Comparison of ENCODE assay signal across 27 mouse cellular contexts in genomic region chr14:103608063-103608462, GRCm38 (mm10). TPM values are rescaled to one million over a fixed set of nuclear protein-coding genes. Genes with fewer than 3 reads are reported as not detected.
DNase-seq lines count a peak whose midpoint lies in the region; ATAC-seq and TF ChIP-seq lines count a peak whose summit lies in the region.
"Had no signal": no experiment of that assay in that cellular context is flagged by ENCODE, and none has a peak within 500 bp of the region (broad histone marks: within the 10 kb centered on the region; RNA-seq: fewer than 3 reads in every experiment).

No protein-coding gene starts in this region.

- H3K4me3 ChIP-seq in lung, embryonic 14.5 days (ENCODE audit: low read depth, low read length) = no peak overlapping the region
- no peak overlapping the region for H3K4me3 ChIP-seq in kidney, adult 2 months (ENCODE audit: insufficient read depth, low read depth, low read length)
- no peak overlapping the region for H3K4me3 ChIP-seq in kidney, embryonic 16.5 days (ENCODE audit: low read length)
- H3K4me3 ChIP-seq: embryonic facial prominence, embryonic 10.5 days; embryonic facial prominence, embryonic 13.5 days; erythroblast, embryonic 14.5 days; forebrain, embryonic 12.5 days; forebrain, embryonic 15.5 days; heart, embryonic 12.5 days; heart, embryonic 15.5 days had no signal

- 0 out of 2 replicates have a peak, but pooled peaks have one; percentile 49 for ATAC-seq in lung, embryonic 14.5 days (ENCODE audit: insufficient read depth)
- ATAC-seq in kidney, embryonic 16.5 days (ENCODE audit: low FRiP score, low TSS enrichment) = no peak
- ATAC-seq: forebrain, embryonic 15.5 days; hindbrain, postnatal 0 days; Patski had no signal

- no peak overlapping the region for H3K27ac ChIP-seq in lung, embryonic 14.5 days (ENCODE audit: low read depth)
- H3K27ac ChIP-seq in kidney, adult 2 months (ENCODE audit: insufficient read depth, low read depth, low read length) = no peak overlapping the region
- no peak overlapping the region for H3K27ac ChIP-seq in kidney, embryonic 16.5 days (ENCODE audit: low read length)
- H3K27ac ChIP-seq: embryonic facial prominence, embryonic 10.5 days; embryonic facial prominence, embryonic 13.5 days; forebrain, embryonic 12.5 days; forebrain, embryonic 15.5 days; heart, embryonic 15.5 days; hindbrain, embryonic 14.5 days; hindbrain, postnatal 0 days had no signal

- H3K27me3 ChIP-seq in lung, embryonic 14.5 days (ENCODE audit: insufficient read depth, low read length) = no peaks in the 10 kb centered on the region
- H3K27me3 ChIP-seq in kidney, adult 2 months (replicated peaks; ENCODE audit: control insufficient read depth, insufficient read depth, low read length) = no peaks in the 10 kb centered on the region
- H3K27me3 ChIP-seq in kidney, embryonic 16.5 days (ENCODE audit: insufficient read depth, low read length) = no peaks in the 10 kb centered on the region
- H3K27me3 ChIP-seq: embryonic facial prominence, embryonic 13.5 days; forebrain, embryonic 12.5 days; forebrain, embryonic 15.5 days; heart, embryonic 12.5 days; heart, embryonic 15.5 days; Patski had no signal

- H3K4me2 ChIP-seq in lung, embryonic 14.5 days = no peak overlapping the region
- no peak overlapping the region for H3K4me2 ChIP-seq in kidney, embryonic 16.5 days (replicated peaks; ENCODE audit: low read depth, low read length)
- H3K4me2 ChIP-seq: embryonic facial prominence, embryonic 13.5 days; forebrain, embryonic 12.5 days; forebrain, embryonic 15.5 days; heart, embryonic 12.5 days; heart, embryonic 15.5 days; hindbrain, embryonic 14.5 days had no signal

- H3K9me3 ChIP-seq in lung, embryonic 14.5 days (ENCODE audit: low read depth, low read length) = no peaks in the 10 kb centered on the region
- no peaks in the 10 kb centered on the region for H3K9me3 ChIP-seq in kidney, embryonic 16.5 days (ENCODE audit: low read length)
- H3K9me3 ChIP-seq: embryonic facial prominence, embryonic 10.5 days; embryonic facial prominence, embryonic 13.5 days; forebrain, embryonic 12.5 days; forebrain, embryonic 15.5 days; heart, embryonic 12.5 days; heart, embryonic 15.5 days had no signal

- DNase-seq in lung, embryonic 14.5 days = peak; percentile 62
- peak; percentile 11 for DNase-seq in lung, postnatal 10 days
- peak; percentile 24 for DNase-seq in lung, postnatal 36 days
- no peak for DNase-seq in kidney, adult 2 months
- no peak for DNase-seq in right cerebral cortex, postnatal 25 days
- DNase-seq: adrenal gland, adult 2 months; adrenal gland, postnatal 14 days; cerebellum, adult 11 months; cerebellum, adult 8-10 months; cerebellum, postnatal 10 days; cerebellum, postnatal 36 days; embryo, embryonic 11 days; gastrocnemius, postnatal 25 days; heart, adult 18-20 months; heart, postnatal 10 days; heart, postnatal 36 days had no signal

- H3K4me1 ChIP-seq in lung, embryonic 14.5 days (ENCODE audit: insufficient read depth) = no peaks in the 10 kb centered on the region
- H3K4me1 ChIP-seq in kidney, adult 2 months (ENCODE audit: control insufficient read depth, insufficient read depth, low read length) = no peaks in the 10 kb centered on the region
- no peaks in the 10 kb centered on the region for H3K4me1 ChIP-seq in kidney, embryonic 16.5 days (ENCODE audit: insufficient read depth, low read length)
- H3K4me1 ChIP-seq: embryonic facial prominence, embryonic 10.5 days; embryonic facial prominence, embryonic 13.5 days; forebrain, embryonic 12.5 days; forebrain, embryonic 15.5 days; heart, embryonic 12.5 days; heart, embryonic 15.5 days had no signal

- TF ChIP-seq CTCF in lung, embryonic 14.5 days (IDR thresholded peaks at IDR 0.05; ENCODE audit: low read depth) = no peak
- TF ChIP-seq CTCF in kidney, adult 2 months (conservative IDR thresholded peaks at IDR 0.05; ENCODE audit: insufficient read depth, insufficient read length, low read depth, low read length) = no peak

- H3K9ac ChIP-seq in lung, embryonic 14.5 days = no peak overlapping the region
- H3K9ac ChIP-seq in kidney, embryonic 16.5 days (replicated peaks; ENCODE audit: low read length) = no peak overlapping the region
- H3K9ac ChIP-seq: embryonic facial prominence, embryonic 13.5 days; forebrain, embryonic 12.5 days; forebrain, embryonic 15.5 days; heart, embryonic 12.5 days; heart, embryonic 15.5 days; hindbrain, embryonic 14.5 days had no signal

- no peak for TF ChIP-seq POLR2A in kidney, adult 2 months (IDR thresholded peaks at IDR 0.05; ENCODE audit: low read depth, low read length)

- no peaks in the 10 kb centered on the region for H3K36me3 ChIP-seq in lung, embryonic 14.5 days (ENCODE audit: insufficient read depth)
- no peaks in the 10 kb centered on the region for H3K36me3 ChIP-seq in kidney, adult 2 months (ENCODE audit: control insufficient read depth, insufficient read depth, low read length)
- H3K36me3 ChIP-seq in kidney, embryonic 16.5 days (ENCODE audit: insufficient read depth, low read length) = no peaks in the 10 kb centered on the region
- H3K36me3 ChIP-seq: embryonic facial prominence, embryonic 10.5 days; embryonic facial prominence, embryonic 13.5 days; forebrain, embryonic 12.5 days; forebrain, embryonic 15.5 days; heart, embryonic 12.5 days; heart, embryonic 15.5 days had no signal

- 68% methylated on average over 8 of the region's 8 CpGs for WGBS in lung, embryonic 14.5 days
- 79% methylated on average over 8 of the region's 8 CpGs for WGBS in kidney, adult 2 months
- 82% methylated on average over 8 of the region's 8 CpGs for WGBS in kidney, embryonic 16.5 days

RNA-seq across cellular contexts. Expression of gene Slain1, which starts 42.0 kb away (rescaled TPM):
- polyA plus RNA-seq in lung, embryonic 14.5 days (2014; fragmentation: Nextera tagmentation; extraction: Ambion mirVana) = 2.4 and 3.0 TPM in 2 replicates
- 3.8 and 4.1 TPM in 2 replicates for polyA plus RNA-seq in kidney, adult 2 months (2012; rRNA removed)
- 0.71 and 0.99 TPM in 2 replicates for polyA plus RNA-seq in kidney, embryonic 16.5 days (2015; fragmentation: Nextera tagmentation; extraction: Ambion mirVana)

Comparison
In these comparisons a context has a peak if more than half of its experiments do, and no peak if none do; other contexts are left out.
1. DNase-seq: peak in lung, embryonic 14.5 days (single experiment), lung, postnatal 10 days (single experiment) and lung, postnatal 36 days (single experiment); none in kidney, adult 2 months (single experiment) and right cerebral cortex, postnatal 25 days (single experiment).